Comparison of ENCODE assay signal across 12 mouse cellular contexts in genomic region chr6:140894467-140894866, GRCm38 (mm10).
DNase-seq lines count a peak whose midpoint lies in the region; ATAC-seq and TF ChIP-seq lines count a peak whose summit lies in the region.
"Had no signal": no experiment of that assay in that cellular context is flagged by ENCODE, and none has a peak within 500 bp of the region (broad histone marks: within the 10 kb centered on the region; RNA-seq: fewer than 3 reads in every experiment).

No protein-coding gene starts in this region.

- H3K27me3 ChIP-seq in limb, embryonic 13.5 days: no peaks in the 10 kb centered on the region; the same call in 1 of the 2 replicates
- H3K27me3 ChIP-seq in limb, embryonic 10.5 days (ENCODE audit: low read depth, poor library complexity, severe bottlenecking): no peaks in the 10 kb centered on the region
- H3K27me3 ChIP-seq in kidney, embryonic 15.5 days: no peaks in the 10 kb centered on the region
- peaks cover 2% of the 10 kb centered on the region; the same call in 1 of the 2 replicates for H3K27me3 ChIP-seq in small intestine, adult 2 months (ENCODE audit: control insufficient read depth, insufficient read depth, low read length)

- H3K4me1 ChIP-seq in limb, embryonic 13.5 days: peaks cover 11% of the 10 kb centered on the region; the same call in 1 of the 2 replicates
- H3K4me1 ChIP-seq in limb, embryonic 10.5 days: peaks cover 10% of the 10 kb centered on the region
- H3K4me1 ChIP-seq in kidney, embryonic 15.5 days: peaks cover 8% of the 10 kb centered on the region
- H3K4me1 ChIP-seq in small intestine, adult 2 months (ENCODE audit: control insufficient read depth, insufficient read depth, insufficient read length, low read length): no peaks in the 10 kb centered on the region

- no peak overlapping the region for H3K4me3 ChIP-seq in limb, embryonic 13.5 days
- H3K4me3 ChIP-seq in limb, embryonic 10.5 days: no peak overlapping the region
- no peak overlapping the region for H3K4me3 ChIP-seq in kidney, embryonic 15.5 days (replicated peaks)
- H3K4me3 ChIP-seq in small intestine, adult 2 months (ENCODE audit: low read depth, low read length): no peak overlapping the region

- no peak overlapping the region for H3K27ac ChIP-seq in limb, embryonic 13.5 days
- H3K27ac ChIP-seq in limb, embryonic 10.5 days: no peak overlapping the region
- 0 out of 2 replicates have a peak overlapping the region, but pooled peaks have one; percentile 4 for H3K27ac ChIP-seq in kidney, embryonic 15.5 days
- 0 out of 2 replicates have a peak overlapping the region, but pooled peaks have one; percentile 15 for H3K27ac ChIP-seq in small intestine, adult 2 months (ENCODE audit: insufficient read depth, low read depth, low read length)

- TF ChIP-seq POLR2A in small intestine, adult 2 months (IDR thresholded peaks at IDR 0.05; ENCODE audit: low read depth, low read length): no peak

- ATAC-seq in limb, embryonic 13.5 days (ENCODE audit: low FRiP score, low read depth): peak; percentile 75; the same call in 1 of the 2 replicates
- peak; percentile 74 for ATAC-seq in kidney, embryonic 15.5 days (replicated peaks; ENCODE audit: low FRiP score)
- no peak for ATAC-seq in megakaryocyte-erythroid progenitor cell, adult 5-6 weeks (replicated peaks; ENCODE audit: low FRiP score, low TSS enrichment, poor library complexity, severe bottlenecking)

- 32% methylated on average over 11 of the region's 11 CpGs for whole genome bisulfite sequencing in limb, embryonic 13.5 days
- WGBS in limb, embryonic 10.5 days: 78% methylated on average over 11 of the region's 11 CpGs
- 35% methylated on average over 11 of the region's 11 CpGs for WGBS in kidney, embryonic 15.5 days
- 68% methylated on average over 11 of the region's 11 CpGs for WGBS in small intestine, adult 2 months

- no peak for DNase-seq in limb, embryonic 10.5 days (ENCODE audit: low spot score)
- peak; percentile 27 to 41 for DNase-seq in cerebellum, postnatal 10 days
- DNase-seq in gastrocnemius, adult 18-20 months (ENCODE audit: low spot score): no peak
- DNase-seq: forebrain, postnatal 0 days; heart, postnatal 10 days; left cerebral cortex, postnatal 4 days; thymus, adult 2 months had no signal

- 0 out of 2 replicates have a peak overlapping the region, but pooled peaks have one; percentile 31 for H3K4me2 ChIP-seq in limb, embryonic 13.5 days (replicated peaks)
- no peak overlapping the region for H3K4me2 ChIP-seq in kidney, embryonic 15.5 days

- no peaks in the 10 kb centered on the region for H3K36me3 ChIP-seq in limb, embryonic 13.5 days
- no peaks in the 10 kb centered on the region for H3K36me3 ChIP-seq in limb, embryonic 10.5 days
- H3K36me3 ChIP-seq in kidney, embryonic 15.5 days: no peaks in the 10 kb centered on the region
- H3K36me3 ChIP-seq in small intestine, adult 2 months (ENCODE audit: control insufficient read depth, insufficient read depth, low read length): no peaks in the 10 kb centered on the region
- H3K36me3 ChIP-seq: G1E had no signal

- H3K9me3 ChIP-seq in limb, embryonic 13.5 days: no peaks in the 10 kb centered on the region
- no peaks in the 10 kb centered on the region for H3K9me3 ChIP-seq in limb, embryonic 10.5 days (replicated peaks)
- no peaks in the 10 kb centered on the region for H3K9me3 ChIP-seq in kidney, embryonic 15.5 days (replicated peaks)

- no peak for TF ChIP-seq CTCF in small intestine, adult 2 months (IDR thresholded peaks at IDR 0.05; ENCODE audit: extremely low read depth, insufficient read length, insufficient replicate concordance, low read depth, low read length)

- no peak overlapping the region for H3K9ac ChIP-seq in limb, embryonic 13.5 days
- no peak overlapping the region for H3K9ac ChIP-seq in kidney, embryonic 15.5 days
- H3K9ac ChIP-seq: forebrain, postnatal 0 days had no signal

Comparison
In these comparisons a context has a peak if more than half of its experiments do, and no peak if none do; other contexts are left out.
1. H3K27ac ChIP-seq: peak in kidney, embryonic 15.5 days (single experiment) and small intestine, adult 2 months (single experiment); none in limb, embryonic 13.5 days (single experiment) and limb, embryonic 10.5 days (single experiment).
2. DNase-seq: peak in cerebellum, postnatal 10 days (2 of 2); none in limb, embryonic 10.5 days (single experiment) and gastrocnemius, adult 18-20 months (single experiment).